ENCODE assay signal across 9 mouse cellular contexts in the genomic region with DNA sequence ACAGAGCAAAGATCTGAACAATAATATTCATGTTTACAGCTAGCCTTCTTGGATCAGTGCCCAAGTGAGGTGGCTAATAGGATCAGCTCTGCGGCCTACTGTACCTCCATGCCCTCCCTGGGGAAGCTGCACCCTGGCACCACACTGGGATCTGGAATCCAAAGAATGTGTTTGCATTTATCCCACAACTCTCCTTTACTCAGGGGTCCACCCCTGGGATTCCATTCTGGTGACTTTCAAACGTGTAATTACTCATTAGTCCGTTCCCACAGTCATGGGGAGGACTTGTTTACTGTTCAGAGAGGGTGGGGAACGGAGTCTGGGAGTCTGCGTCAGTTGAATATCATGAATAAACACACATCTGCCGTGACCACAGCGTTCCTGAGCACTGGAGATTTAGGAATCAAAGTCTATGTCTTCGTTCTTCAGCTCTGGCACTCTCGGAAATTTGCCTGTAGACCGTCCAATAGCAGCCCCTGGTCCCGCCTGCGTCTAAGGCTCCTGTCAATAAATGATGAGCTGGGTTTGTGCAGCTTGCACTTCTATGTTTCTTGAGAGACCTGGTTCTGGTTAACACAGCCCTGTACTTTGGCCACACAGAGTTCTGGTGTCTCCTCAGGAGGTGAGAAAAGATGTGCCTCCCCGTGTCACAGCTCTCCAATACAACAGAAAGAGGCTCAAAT.
DNase-seq lines count a peak whose midpoint lies in the region; ATAC-seq and TF ChIP-seq lines count a peak whose summit lies in the region.
"Had no signal": no experiment of that assay in that cellular context is flagged by ENCODE, and none has a peak within 500 bp of the region (broad histone marks: within the 10 kb centered on the region; RNA-seq: fewer than 3 reads in every experiment).

No protein-coding gene starts in this region.

- DNase-seq in forebrain, embryonic 11.5 days (ENCODE audit: low spot score) = peak; percentile 54
- no peak for DNase-seq in forebrain, postnatal 0 days
- peak; percentile 51 for DNase-seq in urinary bladder, postnatal 14 days (ENCODE audit: low spot score)
- DNase-seq in urinary bladder, adult 2 months (ENCODE audit: low spot score) = no peak
- DNase-seq in lung, embryonic 14.5 days = peak; percentile 65
- no peak for DNase-seq in layer of hippocampus, postnatal 14 days (ENCODE audit: low spot score in 2 of 2)
- DNase-seq in left cerebral cortex, postnatal 25 days (ENCODE audit: low spot score in 2 of 2) = no peak
- DNase-seq: thymus, postnatal 4 days had no signal

- H3K4me1 ChIP-seq in forebrain, embryonic 11.5 days (replicated peaks; ENCODE audit: control insufficient read depth, insufficient read depth, low read length) = peaks cover 27% of the 10 kb centered on the region
- H3K4me1 ChIP-seq in forebrain, postnatal 0 days (ENCODE audit: insufficient read depth) = no peaks in the 10 kb centered on the region
- peaks cover 8% of the 10 kb centered on the region; the same call in 1 of the 2 replicates for H3K4me1 ChIP-seq in lung, embryonic 14.5 days (ENCODE audit: insufficient read depth)

- no peaks in the 10 kb centered on the region for H3K36me3 ChIP-seq in forebrain, embryonic 11.5 days (ENCODE audit: control insufficient read depth, insufficient read depth, low read length)
- H3K36me3 ChIP-seq in forebrain, postnatal 0 days (ENCODE audit: insufficient read depth) = no peaks in the 10 kb centered on the region
- no peaks in the 10 kb centered on the region for H3K36me3 ChIP-seq in lung, embryonic 14.5 days (ENCODE audit: insufficient read depth)

- no peak overlapping the region for H3K4me3 ChIP-seq in forebrain, embryonic 11.5 days (ENCODE audit: low read depth, low read length)
- H3K4me3 ChIP-seq in forebrain, postnatal 0 days (ENCODE audit: low read depth, low read length) = no peak overlapping the region
- no peak overlapping the region for H3K4me3 ChIP-seq in lung, embryonic 14.5 days (ENCODE audit: low read depth, low read length)

- H3K27ac ChIP-seq in forebrain, embryonic 11.5 days (ENCODE audit: low read depth, low read length) = no peak overlapping the region
- no peak overlapping the region for H3K27ac ChIP-seq in forebrain, postnatal 0 days (ENCODE audit: low read depth, low read length)
- peak overlapping the region; percentile 25; the same call in 1 of the 2 replicates for H3K27ac ChIP-seq in lung, embryonic 14.5 days (ENCODE audit: low read depth)

- no peak for TF ChIP-seq CTCF in forebrain, postnatal 0 days (IDR thresholded peaks at IDR 0.05; ENCODE audit: low read depth)
- no peak for TF ChIP-seq CTCF in lung, embryonic 14.5 days (IDR thresholded peaks at IDR 0.05; ENCODE audit: low read depth)

- 7% methylated on average over 13 of the region's 13 CpGs for WGBS in forebrain, embryonic 11.5 days
- 17% methylated on average over 13 of the region's 13 CpGs for WGBS in forebrain, postnatal 0 days
- 10% methylated on average over 13 of the region's 13 CpGs for WGBS in lung, embryonic 14.5 days

- no peak overlapping the region for H3K9ac ChIP-seq in forebrain, embryonic 11.5 days (ENCODE audit: low read length)
- no peak overlapping the region for H3K9ac ChIP-seq in forebrain, postnatal 0 days
- H3K9ac ChIP-seq in lung, embryonic 14.5 days = no peak overlapping the region

- ATAC-seq in forebrain, embryonic 11.5 days (replicated peaks; ENCODE audit: low FRiP score) = peak; percentile 57; the same call in 1 of the 2 replicates
- no peak for ATAC-seq in forebrain, postnatal 0 days
- ATAC-seq in lung, embryonic 14.5 days (ENCODE audit: insufficient read depth) = peak; percentile 84
- no peak for ATAC-seq in inflammation-experienced regulatory T-cells, adult 6 months

- H3K9me3 ChIP-seq in forebrain, embryonic 11.5 days (ENCODE audit: control insufficient read depth, low read length) = peaks cover 2% of the 10 kb centered on the region; the same call in 1 of the 2 replicates
- no peaks in the 10 kb centered on the region for H3K9me3 ChIP-seq in forebrain, postnatal 0 days (ENCODE audit: low read length)
- H3K9me3 ChIP-seq in lung, embryonic 14.5 days (ENCODE audit: low read depth, low read length) = no peaks in the 10 kb centered on the region

- no peaks in the 10 kb centered on the region for H3K27me3 ChIP-seq in forebrain, embryonic 11.5 days (ENCODE audit: control insufficient read depth, insufficient read depth, low read length)
- H3K27me3 ChIP-seq in forebrain, postnatal 0 days (ENCODE audit: insufficient read depth, low read length) = no peaks in the 10 kb centered on the region
- no peaks in the 10 kb centered on the region for H3K27me3 ChIP-seq in lung, embryonic 14.5 days (ENCODE audit: insufficient read depth, low read length)

- no peak overlapping the region for H3K4me2 ChIP-seq in forebrain, embryonic 11.5 days (ENCODE audit: low read depth, low read length, severe bottlenecking)
- H3K4me2 ChIP-seq in forebrain, postnatal 0 days (ENCODE audit: low read depth) = no peak overlapping the region
- peak overlapping the region; percentile 5; the same call in 1 of the 2 replicates for H3K4me2 ChIP-seq in lung, embryonic 14.5 days

- intact Hi-C loops in left cerebral cortex, postnatal 25 days (cut with DNase I) = no loop called here

Comparison
In these comparisons a context has a peak if more than half of its experiments do, and no peak if none do; other contexts are left out.
1. ATAC-seq: peak in forebrain, embryonic 11.5 days (single experiment) and lung, embryonic 14.5 days (single experiment); none in forebrain, postnatal 0 days (single experiment) and inflammation-experienced regulatory T-cells, adult 6 months (single experiment).
2. DNase-seq: peak in forebrain, embryonic 11.5 days (single experiment), urinary bladder, postnatal 14 days (single experiment) and lung, embryonic 14.5 days (single experiment); none in forebrain, postnatal 0 days (single experiment), urinary bladder, adult 2 months (single experiment), layer of hippocampus, postnatal 14 days (0 of 2) and left cerebral cortex, postnatal 25 days (0 of 2).